Mouse (Mus musculus) lung, adult 2 months (tissue): ENCODE results near the gene Lepr. TPM values are rescaled to one million over a fixed set of nuclear protein-coding genes. Genes with fewer than 3 reads are reported as not detected.

Experiments used
- DNase-seq: peaks from one replicate; pipeline ENCODE4 v3.0.0; 2022
- H3K4me1 ChIP-seq: fragments of 200-500 bp; 2 replicates; pipeline ENCODE4 v1.6.1; 2011; ENCODE audit warnings: low read length; ENCODE audit not compliant: control insufficient read depth, insufficient read depth
- H3K4me3 ChIP-seq: fragments of 200-500 bp; replicated peaks from 2 replicates; pipeline ENCODE3; 2011; ENCODE audit warnings: low read depth, mild to moderate bottlenecking, control low read depth, low read length; ENCODE audit errors: extremely low read depth
- CTCF ChIP-seq: fragments of 200-500 bp; IDR thresholded peaks from 2 replicates; pipeline ENCODE4 v1.5.1; 2011; ENCODE audit warnings: mild to moderate bottlenecking, low read length, control low read depth; ENCODE audit not compliant: insufficient read depth
- POLR2A ChIP-seq: fragments of 200-500 bp; IDR thresholded peaks from 2 replicates; pipeline ENCODE4 v1.6.1; 2011; ENCODE audit warnings: low read depth, mild to moderate bottlenecking, control low read depth, low read length, borderline replicate concordance; ENCODE audit errors: extremely low read depth
- WGBS: fragments of 180-500 bp; shearing (Covaris S2); methylation state at CpG from one replicate; pipeline ENCODE4 v1.1.7; 2018; 5-methylcytosine and 5-hydroxymethylcytosine counted together
- polyA plus RNA-seq: library from polyadenylated mRNA; depleted of rRNA; stranded (reverse); fragments of >200 nt; gene quantifications from 2 replicates; pipeline ENCODE4 v1.2.3, GENCODE M21; 2012; rRNA removed

The Lepr gene
- polyA plus RNA-seq, result 8.6 and 13.6 TPM in 2 replicates

DNA sequence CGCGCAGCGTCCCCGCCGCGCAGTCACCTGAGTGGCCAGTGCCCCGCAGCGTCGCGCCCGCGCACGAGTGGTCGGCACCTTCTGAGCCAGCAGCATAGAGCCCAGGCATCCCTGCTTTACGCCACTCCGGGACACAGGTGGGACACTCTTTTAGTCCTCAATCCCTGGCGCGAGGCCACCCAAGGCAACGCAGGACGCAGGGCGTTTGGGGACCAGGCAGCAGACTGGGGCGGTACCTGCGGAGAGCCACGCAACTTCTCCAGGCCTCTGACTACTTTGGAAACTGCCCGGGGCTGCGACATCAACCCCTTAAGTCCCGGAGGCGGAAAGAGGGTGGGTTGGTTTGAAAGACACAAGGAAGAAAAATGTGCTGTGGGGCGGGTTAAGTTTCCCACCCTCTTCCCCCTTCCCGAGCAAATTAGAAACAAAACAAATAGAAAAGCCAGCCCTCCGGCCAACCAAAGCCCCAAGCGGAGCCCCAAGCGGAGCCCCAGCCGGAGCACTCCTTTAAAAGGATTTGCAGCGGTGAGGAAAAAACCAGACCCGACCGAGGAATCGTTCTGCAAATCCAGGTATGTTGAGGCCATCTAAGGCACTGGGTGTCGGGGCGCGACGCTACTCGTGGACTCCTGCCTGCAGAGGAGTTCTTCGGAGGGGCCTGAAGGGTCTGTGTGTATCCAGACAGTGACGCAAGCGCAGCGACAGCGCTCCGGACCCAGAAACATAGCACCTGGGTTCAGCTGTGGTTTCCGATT, at the start of gene Lepr:
Lepr (plus strand) TSS at position 38 of the 755 bp plus-strand sequence.
- 2% methylated on average over 50 of the region's 50 CpGs for WGBS

DNA sequence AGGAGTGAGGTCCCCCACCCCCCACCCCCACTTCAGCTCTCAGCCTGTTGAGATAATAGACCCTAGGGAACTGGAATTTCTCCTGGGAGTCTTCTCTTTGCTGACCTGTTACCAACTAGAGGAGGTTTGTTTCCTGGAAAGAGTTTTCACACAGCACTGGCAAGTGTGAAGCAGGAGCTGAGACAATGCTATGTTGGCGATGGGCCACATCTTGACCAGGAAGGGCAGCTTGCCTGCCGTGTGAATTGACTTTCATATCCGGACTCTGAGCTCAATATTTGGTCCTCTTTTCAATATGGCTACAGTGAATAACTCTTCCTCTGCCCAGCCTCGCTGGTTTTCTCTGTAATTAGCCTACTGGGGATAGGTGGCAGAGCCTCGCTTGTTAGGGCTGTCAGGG, 48.0 kb upstream of the Lepr start:
- H3K4me3 ChIP-seq, result no peak overlapping the region
- TF ChIP-seq POLR2A (no peak), CTCF (no peak)
- DNase-seq, result no peak
- H3K4me1 ChIP-seq, result peaks cover 3% of the 10 kb centered on the region; the same call in 1 of the 2 replicates
- WGBS, result 41% methylated on average over 5 of the region's 5 CpGs

More for the DNA sequence above, at the start of gene Lepr:
- no peaks in the 10 kb centered on the region for H3K4me1 ChIP-seq
- peak within 1 kb of the TSS; percentile 74 for H3K4me3 ChIP-seq
- TF ChIP-seq POLR2A (peak; percentile 16; the same call in 1 of the 2 replicates), CTCF (no peak)
- peak; percentile 44 for DNase-seq

DNA sequence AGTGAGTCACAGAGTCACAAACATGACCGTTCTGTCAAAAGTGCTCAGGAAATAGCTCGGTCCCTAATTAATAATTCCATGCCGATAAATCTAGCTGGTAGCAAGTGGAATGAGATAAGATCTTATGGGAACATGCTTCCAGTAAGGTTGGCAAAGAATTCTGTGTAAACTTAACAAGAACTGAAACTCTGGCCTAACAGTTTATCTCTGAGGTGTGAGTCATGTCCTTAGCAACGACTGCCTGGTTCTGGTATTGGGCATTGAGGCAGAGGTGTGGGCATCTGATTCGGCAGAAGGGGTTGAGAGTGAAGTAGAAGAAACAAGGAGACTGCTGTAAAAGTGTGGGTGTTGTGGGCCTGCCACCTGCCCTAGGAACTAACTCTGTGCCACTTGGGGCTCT, 47.4 kb upstream of the Lepr start:
- WGBS, result 28% methylated on average over 5 of the region's 5 CpGs
- TF ChIP-seq CTCF (no peak), POLR2A (no peak)
- H3K4me3 ChIP-seq, result no peak overlapping the region
- no peak for DNase-seq
- peaks cover 3% of the 10 kb centered on the region for H3K4me1 ChIP-seq

DNA sequence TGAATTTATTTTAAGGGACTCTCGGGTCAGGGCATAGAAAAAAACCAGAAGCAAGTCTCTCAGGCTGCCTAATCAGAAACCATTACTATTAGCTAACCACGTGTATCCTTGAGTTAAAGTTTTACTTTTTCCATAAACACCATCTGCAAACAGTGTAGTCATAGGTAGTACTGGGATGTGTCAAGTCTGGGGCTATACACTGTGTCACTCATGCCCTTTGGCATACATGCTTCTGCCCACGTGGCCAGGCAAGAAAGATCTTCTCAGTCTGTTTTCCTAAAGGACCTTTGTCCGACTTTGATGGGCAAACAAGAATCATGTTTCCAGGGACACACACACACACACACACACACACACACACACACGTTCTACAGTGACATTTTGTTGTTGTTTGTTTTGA, 42.4 kb upstream of the Lepr start:
- H3K4me1 ChIP-seq, result peaks cover 6% of the 10 kb centered on the region
- no peak overlapping the region for H3K4me3 ChIP-seq
- 66% methylated on average over 5 of the region's 5 CpGs for WGBS
- no peak for TF ChIP-seq POLR2A
- no peak for DNase-seq

DNA sequence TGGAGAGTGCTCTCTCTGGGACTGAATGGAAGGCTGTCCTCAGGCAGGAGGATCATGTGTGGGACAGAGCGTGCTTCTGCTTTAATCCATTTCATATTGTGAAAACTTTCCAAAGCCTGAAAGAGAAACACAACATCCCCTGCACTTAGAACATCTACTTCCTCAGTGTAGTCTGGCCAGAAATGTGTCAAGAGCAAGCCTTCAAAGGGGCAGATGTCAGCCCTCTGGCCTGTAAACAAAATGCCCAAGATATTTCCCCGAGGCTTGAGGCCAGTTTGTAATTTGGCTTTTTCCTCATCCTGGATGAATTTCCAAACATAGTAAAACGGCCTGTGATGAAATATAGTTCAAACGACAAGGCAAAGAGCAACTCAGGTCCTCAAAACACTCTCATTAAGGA, 41.5 kb upstream of the Lepr start:
- DNase-seq, result no peak
- Histone ChIP-seq H3K4me1 (peaks cover 3% of the 10 kb centered on the region), H3K4me3 (no peak overlapping the region)
- 23% methylated on average over 4 of the region's 4 CpGs for WGBS
- no peak for TF ChIP-seq POLR2A
- TF ChIP-seq CTCF, result no peak

DNA sequence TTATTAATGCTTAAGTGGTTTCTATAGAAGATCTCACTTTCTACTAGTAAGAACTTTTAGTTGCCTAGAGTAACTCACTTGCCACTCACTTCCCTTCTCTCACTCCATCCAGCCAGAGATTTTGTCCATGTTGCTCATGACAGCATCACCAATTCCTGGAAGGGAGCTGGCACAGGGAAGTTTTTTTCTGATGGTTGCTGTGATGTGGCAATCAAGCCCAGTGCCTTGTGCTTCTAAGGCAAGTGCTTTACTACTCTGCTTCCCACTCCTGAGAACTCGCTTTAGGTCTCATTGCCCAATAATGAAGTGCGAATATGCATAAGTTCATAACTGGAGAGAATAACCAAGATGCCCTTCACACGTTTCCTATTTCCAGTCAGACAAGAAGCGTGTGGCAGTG, 34.6 kb upstream of the Lepr start:
- no peaks in the 10 kb centered on the region for H3K4me1 ChIP-seq
- no peak for DNase-seq
- no peak for TF ChIP-seq POLR2A
- no peak for TF ChIP-seq CTCF
- WGBS, result 83% methylated on average over 4 of the region's 4 CpGs
- no peak overlapping the region for H3K4me3 ChIP-seq

DNA sequence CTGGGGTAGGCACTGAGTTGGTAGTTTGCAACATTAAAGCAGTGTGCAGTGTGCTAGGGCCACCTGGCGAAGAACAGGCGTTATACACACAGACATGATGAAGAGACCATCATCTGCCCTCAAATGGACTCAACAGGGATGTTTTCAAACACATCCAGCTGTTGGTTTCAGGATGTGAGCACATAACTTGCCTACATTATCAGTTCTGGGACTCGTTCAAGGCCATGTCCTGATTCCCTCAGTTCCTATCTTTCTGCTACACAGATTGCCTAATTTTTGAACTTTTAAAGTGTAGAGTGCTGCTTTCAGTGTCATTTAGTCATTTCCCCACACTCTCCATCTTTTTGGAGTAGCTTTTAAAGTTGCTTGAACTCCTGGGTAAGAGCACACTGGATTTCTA, 34.1 kb upstream of the Lepr start:
- no peak overlapping the region for H3K4me3 ChIP-seq
- no peak for DNase-seq
- no peaks in the 10 kb centered on the region for H3K4me1 ChIP-seq
- 72% methylated on average over 3 of the region's 3 CpGs for WGBS
- TF ChIP-seq POLR2A (no peak), CTCF (no peak)

DNA sequence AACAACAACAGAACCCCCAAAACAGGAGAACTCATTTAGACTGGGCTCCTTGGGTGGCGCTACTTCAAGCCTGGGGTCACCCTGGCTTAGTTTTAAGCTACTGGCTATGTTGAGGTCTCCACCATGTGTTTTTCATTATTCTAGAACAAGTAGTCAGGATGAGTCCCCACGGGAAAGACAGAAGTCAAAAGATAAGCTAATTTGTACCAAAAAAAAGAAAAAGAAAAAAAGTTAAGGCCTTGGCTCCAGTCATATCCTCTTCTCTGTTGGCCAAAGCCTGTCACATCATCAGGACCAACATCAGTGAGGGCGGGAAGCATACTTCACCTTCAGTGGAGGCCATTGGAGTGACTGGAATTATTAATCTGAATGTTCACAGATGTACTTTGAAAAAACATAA, 32.4 kb upstream of the Lepr start:
- Histone ChIP-seq H3K4me1 (peaks cover 3% of the 10 kb centered on the region), H3K4me3 (no peak overlapping the region)
- no peak for DNase-seq
- no peak for TF ChIP-seq CTCF
- no peak for TF ChIP-seq POLR2A
- WGBS, result 82% methylated on average over 3 of the region's 3 CpGs

DNA sequence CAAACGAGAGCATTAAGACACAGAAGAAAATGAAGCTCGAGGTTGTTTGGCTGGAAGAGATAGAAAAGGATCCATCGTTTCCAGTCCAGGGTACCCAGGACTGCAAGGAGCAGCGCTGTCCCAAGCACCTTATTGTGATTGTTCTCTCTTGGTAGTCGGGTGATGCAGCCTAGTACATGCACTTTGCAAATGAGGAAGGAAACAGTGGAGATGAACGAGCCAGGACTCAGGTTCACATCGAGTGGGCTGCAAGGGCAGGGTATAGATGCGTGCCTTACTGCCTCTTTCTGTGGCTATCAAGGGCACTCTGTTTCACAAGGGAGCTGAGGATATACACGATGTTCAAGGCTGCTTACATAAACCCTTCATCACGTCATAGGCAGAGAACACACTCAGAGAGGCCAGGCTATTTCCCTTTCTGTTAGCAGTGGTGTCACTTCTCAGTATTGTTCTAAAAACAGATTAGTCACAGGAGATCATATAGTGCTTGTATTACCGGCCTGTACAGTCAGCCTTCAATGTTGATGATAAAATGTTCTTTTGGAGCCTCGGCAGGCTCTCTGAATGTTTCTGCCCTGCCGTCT, 30.9 kb upstream of the Lepr start:
- 54% methylated on average over 13 of the region's 13 CpGs for WGBS
- H3K4me1 ChIP-seq, result peaks cover 3% of the 10 kb centered on the region
- TF ChIP-seq POLR2A, result no peak
- no peak for TF ChIP-seq CTCF
- no peak for DNase-seq
- H3K4me3 ChIP-seq, result no peak overlapping the region

DNA sequence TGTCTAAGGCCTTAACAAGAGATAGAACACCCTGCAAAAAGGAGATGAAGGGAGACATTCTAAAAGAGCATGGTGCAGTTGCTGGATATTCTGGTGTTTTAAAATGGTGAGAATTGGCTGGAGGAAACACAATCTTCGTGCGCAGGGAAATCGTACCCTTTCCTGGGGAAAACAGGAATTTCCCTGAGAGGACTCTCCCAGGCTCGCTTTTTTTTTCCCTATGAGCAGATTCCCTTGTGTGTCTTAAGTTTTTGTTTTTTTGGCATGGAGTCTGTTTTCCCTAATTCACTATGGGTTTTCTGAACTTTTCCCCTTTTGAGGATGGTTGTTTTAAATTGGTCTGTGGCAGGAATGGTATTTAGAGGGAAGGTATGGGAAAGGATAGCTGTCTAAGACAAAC, 28.0 kb upstream of the Lepr start:
- H3K4me1 ChIP-seq, result peaks cover 9% of the 10 kb centered on the region
- WGBS, result 61% methylated on average over 4 of the region's 4 CpGs
- no peak for DNase-seq
- no peak overlapping the region for H3K4me3 ChIP-seq
- TF ChIP-seq POLR2A (no peak), CTCF (no peak)
